Mouse (Mus musculus): ENCODE results near the gene Myof.

DNA sequence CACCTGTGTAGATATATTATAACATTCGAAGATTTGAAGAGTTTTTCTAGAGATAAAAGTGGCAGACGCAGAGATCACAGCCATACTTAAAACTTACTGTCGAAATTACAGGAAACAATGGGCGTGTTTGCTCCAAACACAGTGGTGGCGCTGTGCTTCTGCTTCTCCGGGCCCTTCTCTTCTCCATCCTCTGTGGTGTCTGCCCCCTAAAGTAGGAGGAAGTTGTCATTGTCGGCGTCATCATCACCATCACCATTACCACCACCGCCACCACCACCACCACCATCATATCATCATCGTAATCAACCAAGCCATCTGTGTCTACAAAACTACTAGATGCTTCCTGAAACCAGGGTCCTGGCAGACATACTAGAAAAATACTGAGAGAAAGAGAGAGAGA lies 104.2 kb downstream of the Myof start:
- TF ChIP-seq POLR2A (IDR thresholded peaks at IDR 0.05; ENCODE audit: control insufficient read depth, extremely low read depth, insufficient read depth, low read length, poor library complexity) (no peak), CTCF (IDR thresholded peaks at IDR 0.05; ENCODE audit: borderline replicate concordance, control insufficient read depth, extremely low read depth, insufficient read depth, low read length, poor library complexity) (no peak)
